Mouse (Mus musculus) neural tube, embryonic 15.5 days (tissue): ENCODE data around the gene Slc39a5. TPM values are rescaled to one million over a fixed set of nuclear protein-coding genes. Genes with fewer than 3 reads are reported as not detected.
A peak's percentile ranks its signal among the peaks of the same experiment; 100 is the strongest.

Experiments used
- ATAC-seq: fragments of 200-750 bp; cut with Nextera tagmentation; 2 replicates; pipeline ENCODE4 v1.8.0; 2017; ENCODE audit warnings: mild to moderate bottlenecking, moderate TSS enrichment, moderate library complexity; ENCODE audit not compliant: low FRiP score
- H3K27ac ChIP-seq: fragments of 300-500 bp; sonication (generic); replicated peaks from 2 replicates; pipeline ENCODE4 v1.5.1; 2015; ENCODE audit warnings: mild to moderate bottlenecking, inconsistent platforms
- H3K27me3 ChIP-seq: fragments of 300-500 bp; sonication (generic); replicated peaks from 2 replicates; pipeline ENCODE4 v1.6.1; 2015; ENCODE audit warnings: inconsistent platforms
- H3K36me3 ChIP-seq: fragments of 300-500 bp; sonication (generic); 2 replicates; pipeline ENCODE4 v1.6.1; 2015; ENCODE audit warnings: inconsistent platforms
- H3K4me1 ChIP-seq: fragments of 300-500 bp; sonication (generic); 2 replicates; pipeline ENCODE4 v1.6.1; 2015; ENCODE audit warnings: inconsistent platforms
- H3K4me2 ChIP-seq: fragments of 300-500 bp; sonication (generic); 2 replicates; pipeline ENCODE4 v1.6.1; 2015; ENCODE audit warnings: inconsistent platforms, mild to moderate bottlenecking, moderate library complexity
- H3K4me3 ChIP-seq: fragments of 300-500 bp; sonication (generic); replicated peaks from 2 replicates; pipeline ENCODE4 v1.5.1; 2015; ENCODE audit warnings: mild to moderate bottlenecking, inconsistent platforms
- H3K9ac ChIP-seq: fragments of 300-500 bp; sonication (generic); replicated peaks from 2 replicates; pipeline ENCODE4 v1.6.1; 2015; ENCODE audit warnings: mild to moderate bottlenecking, inconsistent platforms
- H3K9me3 ChIP-seq: fragments of 300-500 bp; sonication (generic); replicated peaks from 2 replicates; pipeline ENCODE4 v1.6.1; 2016; ENCODE audit warnings: inconsistent platforms
- WGBS: fragments of 180-500 bp; shearing (Covaris S2); methylation state at CpG from one replicate; pipeline ENCODE4 v1.1.7; 2015; ENCODE audit warnings: mixed read lengths; 5-methylcytosine and 5-hydroxymethylcytosine counted together
- polyA plus RNA-seq: library from polyadenylated mRNA; unstranded; fragments of >200 nt; fragmentation: Nextera tagmentation; extraction: Ambion mirVana; gene quantifications from 2 replicates; pipeline ENCODE4 v1.2.1, GENCODE M21; 2015

Gene Slc39a5
- polyA plus RNA-seq, 1 experiment from 2014 or later, result 0.68 TPM

DNA sequence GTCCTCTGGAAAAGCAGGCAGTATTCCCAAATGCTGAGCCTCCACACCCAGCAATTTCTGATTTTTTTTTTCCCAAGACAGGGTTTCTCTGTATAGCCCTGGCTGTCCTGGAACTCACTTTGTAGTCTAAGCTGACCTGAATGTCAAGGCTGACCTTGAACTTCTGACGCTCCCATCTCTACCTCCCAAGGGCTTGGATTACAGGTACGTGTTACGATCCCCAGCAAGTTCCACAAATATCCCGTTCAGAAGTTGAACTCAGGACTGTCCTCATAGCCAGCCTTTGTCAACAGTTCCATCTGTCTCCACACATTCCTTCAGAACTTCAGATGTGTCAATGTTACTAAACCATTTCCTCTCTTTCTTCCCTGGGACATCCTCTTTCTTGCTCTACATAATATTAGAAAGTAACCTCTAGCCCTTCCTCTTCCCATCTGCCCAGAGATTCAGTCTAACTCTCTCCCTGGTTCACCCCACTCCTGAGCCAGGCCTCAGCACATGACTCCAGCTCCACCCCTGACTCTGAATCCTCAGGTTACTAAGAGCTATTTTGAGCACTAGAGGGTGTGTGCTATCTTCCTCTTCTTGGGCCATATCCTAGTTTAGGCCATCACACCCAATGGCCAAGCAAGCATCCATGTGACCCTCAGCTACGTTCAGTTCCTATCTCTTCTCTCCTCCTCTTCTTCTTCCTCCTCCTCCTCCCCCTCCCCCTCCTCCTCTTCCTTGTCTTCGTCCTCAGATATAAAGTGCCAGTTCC is 27.9 kb downstream of the Slc39a5 start:
- Histone ChIP-seq H3K4me2 (no peak overlapping the region), H3K9ac (no peak overlapping the region; the same call in 1 of the 2 replicates), H3K4me1 (peaks cover 20% of the 10 kb centered on the region), H3K9me3 (no peaks in the 10 kb centered on the region), H3K27ac (no peak overlapping the region), H3K4me3 (no peak overlapping the region), H3K36me3 (no peaks in the 10 kb centered on the region), H3K27me3 (no peaks in the 10 kb centered on the region)
- 86% methylated on average over 6 of the region's 6 CpGs for WGBS
- ATAC-seq, result no peak

GRCm38 (mm10) chr10:128372142-128372541 is 28.9 kb downstream of the Slc39a5 start:
- Histone ChIP-seq H3K4me2 (no peak overlapping the region), H3K9ac (no peak overlapping the region), H3K9me3 (no peaks in the 10 kb centered on the region), H3K36me3 (no peaks in the 10 kb centered on the region), H3K4me3 (no peak overlapping the region), H3K4me1 (peaks cover 25% of the 10 kb centered on the region), H3K27ac (no peak overlapping the region), H3K27me3 (no peaks in the 10 kb centered on the region)
- WGBS, result 84% methylated on average over 5 of the region's 5 CpGs
- no peak for ATAC-seq

DNA sequence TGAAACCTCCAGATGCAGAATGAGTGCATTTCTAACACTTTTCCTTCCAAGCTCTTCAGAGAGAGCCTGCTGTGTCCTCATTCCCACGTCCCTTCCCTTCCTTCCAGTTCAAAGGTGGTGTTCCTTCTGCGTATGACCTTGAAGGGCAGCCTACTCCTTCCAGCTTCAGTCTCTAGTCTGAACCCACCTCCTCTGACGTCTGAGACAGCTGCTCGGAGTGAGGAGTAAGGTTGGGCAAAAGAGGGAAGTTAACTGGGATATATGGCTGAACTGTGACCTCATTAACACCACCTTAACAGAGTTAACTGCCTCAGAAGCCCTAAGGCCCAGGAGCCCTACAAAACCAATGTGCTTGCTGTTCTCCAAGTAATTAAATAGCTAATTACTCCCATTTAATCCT is 30.4 kb downstream of the Slc39a5 start:
- H3K9me3 ChIP-seq, result no peaks in the 10 kb centered on the region
- H3K27me3 ChIP-seq, result no peaks in the 10 kb centered on the region
- no peak overlapping the region for H3K9ac ChIP-seq
- 48% methylated on average over 4 of the region's 4 CpGs for WGBS
- H3K27ac ChIP-seq, result no peak overlapping the region
- H3K4me3 ChIP-seq, result no peak overlapping the region
- H3K36me3 ChIP-seq, result no peaks in the 10 kb centered on the region
- no peak overlapping the region for H3K4me2 ChIP-seq
- H3K4me1 ChIP-seq, result peaks cover 26% of the 10 kb centered on the region
- no peak for ATAC-seq

DNA sequence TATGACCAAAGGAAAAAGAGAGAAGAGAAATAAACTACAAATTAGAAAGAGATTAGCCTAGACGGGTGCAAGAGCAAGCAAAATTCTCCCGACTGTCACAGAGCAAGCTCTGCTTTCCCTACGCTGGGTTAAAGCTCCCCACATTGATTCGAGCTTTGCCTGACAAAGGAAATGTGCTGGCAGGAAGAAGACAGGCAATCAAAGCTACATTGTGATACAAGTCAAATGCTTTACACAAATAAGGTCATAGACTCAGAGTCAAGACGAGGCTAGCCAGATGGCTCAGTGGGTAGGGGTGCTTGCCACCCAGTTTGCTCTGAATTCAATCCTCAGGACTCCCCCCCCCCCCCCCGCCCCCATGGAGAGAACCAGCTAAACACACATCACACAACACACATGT is 31.0 kb downstream of the Slc39a5 start:
- Histone ChIP-seq H3K27me3 (no peaks in the 10 kb centered on the region), H3K27ac (peak overlapping the region; percentile 98; the same call in 1 of the 2 replicates), H3K36me3 (peaks cover 5% of the 10 kb centered on the region), H3K9me3 (no peaks in the 10 kb centered on the region), H3K4me3 (no peak overlapping the region), H3K4me2 (no peak overlapping the region), H3K4me1 (peaks cover 26% of the 10 kb centered on the region), H3K9ac (no peak overlapping the region)
- whole genome bisulfite sequencing, result 60% methylated on average over 5 of the region's 6 CpGs
- ATAC-seq, result no peak

- ATAC-seq, result no peak
- peaks cover 26% of the 10 kb centered on the region for H3K4me1 ChIP-seq
- H3K27ac ChIP-seq, result peak overlapping the region; percentile 98
- H3K36me3 ChIP-seq, result peaks cover 8% of the 10 kb centered on the region
- WGBS, result 74% methylated on average over 6 of the region's 6 CpGs
- no peaks in the 10 kb centered on the region for H3K27me3 ChIP-seq
- H3K9ac ChIP-seq, result peak overlapping the region; percentile 75
- peak overlapping the region; percentile 93 for H3K4me2 ChIP-seq
- no peaks in the 10 kb centered on the region for H3K9me3 ChIP-seq
- peak overlapping the region; percentile 75 for H3K4me3 ChIP-seq
Observed at GRCm38 (mm10) chr10:128369599-128369998, 31.4 kb downstream of the Slc39a5 start.

DNA sequence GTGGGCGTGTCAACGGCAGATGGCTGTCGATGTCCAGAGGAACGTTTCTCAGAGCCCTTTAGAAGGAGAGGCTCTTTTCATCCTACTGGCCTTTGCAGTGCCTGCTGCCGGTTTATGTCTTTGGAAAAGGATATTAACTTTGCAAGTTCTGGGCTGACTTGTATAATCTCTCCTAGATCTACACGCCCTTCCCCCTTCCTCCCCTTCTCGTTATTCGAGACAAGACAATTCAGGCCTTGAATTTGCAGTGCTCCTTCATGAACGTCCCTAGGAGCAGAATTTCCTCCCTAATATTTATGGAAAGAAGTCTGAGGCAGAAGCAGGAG is 31.8 kb downstream of the Slc39a5 start:
- H3K4me1 ChIP-seq, result peaks cover 26% of the 10 kb centered on the region
- H3K27me3 ChIP-seq, result no peaks in the 10 kb centered on the region
- H3K9ac ChIP-seq, result peak overlapping the region; percentile 75
- ATAC-seq, result no peak
- peak overlapping the region; percentile 93 for H3K4me2 ChIP-seq
- 6% methylated on average over 9 of the region's 9 CpGs for WGBS
- H3K27ac ChIP-seq, result peak overlapping the region; percentile 98
- peaks cover 12% of the 10 kb centered on the region for H3K36me3 ChIP-seq
- no peaks in the 10 kb centered on the region for H3K9me3 ChIP-seq
- H3K4me3 ChIP-seq, result peak overlapping the region; percentile 75

- Histone ChIP-seq H3K4me1 (peaks cover 26% of the 10 kb centered on the region), H3K4me2 (peak within 1 kb of the TSS; percentile 93), H3K9ac (peak within 1 kb of the TSS; percentile 75), H3K9me3 (no peaks in the 10 kb centered on the region), H3K27me3 (no peaks in the 10 kb centered on the region), H3K27ac (peak within 1 kb of the TSS; percentile 98), H3K36me3 (peaks cover 16% of the 10 kb centered on the region), H3K4me3 (peak within 1 kb of the TSS; percentile 75)
- under 1% methylated on average over 85 of the region's 87 CpGs for WGBS
- peak; percentile 93 for ATAC-seq
Observed at GRCm38 (mm10) chr10:128368402-128369217, 32.4 kb downstream of the Slc39a5 start, which contains the start of gene Coq10a. Coq10a (minus strand) TSS chr10:128368997.

DNA sequence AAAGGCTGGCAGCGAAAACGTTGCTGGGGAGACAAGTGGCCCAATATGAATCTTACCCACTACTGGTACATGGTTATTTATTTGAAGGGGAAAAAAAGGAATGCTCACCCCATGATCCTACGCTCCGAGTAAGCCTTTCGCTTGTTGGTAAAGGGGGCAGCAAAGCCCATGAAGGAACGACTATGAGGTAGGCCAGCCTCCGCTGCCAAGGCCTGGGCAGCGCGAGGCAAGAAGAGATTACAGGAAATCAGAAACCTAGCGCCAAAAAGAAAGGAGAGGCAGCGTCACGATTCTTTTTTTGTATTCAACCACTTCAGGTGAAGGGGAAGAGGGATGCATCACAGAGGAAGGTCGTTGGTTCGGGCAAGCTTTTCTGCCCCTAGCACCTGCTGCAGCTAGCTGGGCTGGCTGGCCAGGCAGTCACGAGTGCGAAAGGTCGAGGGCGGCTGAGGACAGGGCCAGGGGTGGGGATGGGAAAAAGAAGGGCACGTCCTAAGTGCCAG is 33.1 kb downstream of the Slc39a5 start:
- H3K27me3 ChIP-seq, result no peaks in the 10 kb centered on the region
- peak overlapping the region; percentile 93 for H3K4me2 ChIP-seq
- peaks cover 26% of the 10 kb centered on the region for H3K4me1 ChIP-seq
- peak overlapping the region; percentile 98 for H3K27ac ChIP-seq
- peak overlapping the region; percentile 75 for H3K4me3 ChIP-seq
- H3K9me3 ChIP-seq, result no peaks in the 10 kb centered on the region
- WGBS, result 12% methylated on average over 19 of the region's 19 CpGs
- ATAC-seq, result no peak
- H3K36me3 ChIP-seq, result peaks cover 23% of the 10 kb centered on the region
- H3K9ac ChIP-seq, result peak overlapping the region; percentile 75

DNA sequence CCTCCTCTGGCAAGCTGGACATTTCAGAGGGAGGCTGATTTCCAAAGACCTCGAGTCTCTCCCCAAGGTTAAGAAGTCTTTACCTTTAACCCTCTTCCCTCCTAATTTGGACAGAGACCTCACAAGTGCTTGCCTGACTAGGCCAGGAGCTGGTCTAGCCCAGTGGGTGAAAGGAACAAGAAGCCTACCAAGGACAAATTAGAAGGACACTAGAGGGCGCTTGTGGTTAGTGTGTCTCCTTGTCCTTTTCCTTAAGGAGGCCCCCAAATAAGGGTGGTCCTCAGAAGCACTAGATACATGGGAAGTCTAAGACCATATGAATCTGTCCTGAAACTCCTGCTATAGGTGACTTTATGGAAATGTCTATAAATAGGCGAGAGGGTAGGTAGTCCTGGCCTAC is 38.5 kb downstream of the Slc39a5 start:
- Histone ChIP-seq H3K4me1 (peaks cover 15% of the 10 kb centered on the region), H3K9ac (no peak overlapping the region), H3K9me3 (no peaks in the 10 kb centered on the region), H3K27me3 (no peaks in the 10 kb centered on the region), H3K27ac (no peak overlapping the region), H3K4me3 (no peak overlapping the region), H3K4me2 (no peak overlapping the region), H3K36me3 (peaks cover 75% of the 10 kb centered on the region)
- no peak for ATAC-seq
- 51% methylated on average over 3 of the region's 3 CpGs for WGBS

GRCm38 (mm10) chr10:128361836-128362235 is 39.2 kb downstream of the Slc39a5 start:
- Histone ChIP-seq H3K4me3 (no peak overlapping the region), H3K36me3 (peaks cover 78% of the 10 kb centered on the region), H3K4me2 (no peak overlapping the region), H3K27ac (no peak overlapping the region), H3K4me1 (peaks cover 8% of the 10 kb centered on the region), H3K9ac (no peak overlapping the region), H3K9me3 (no peaks in the 10 kb centered on the region), H3K27me3 (no peaks in the 10 kb centered on the region)
- ATAC-seq, result no peak
- 90% methylated on average over 6 of the region's 6 CpGs for WGBS

GRCm38 (mm10) chr10:128359226-128359625 is 41.8 kb downstream of the Slc39a5 start:
- no peaks in the 10 kb centered on the region; the same call in 1 of the 2 replicates for H3K4me1 ChIP-seq
- H3K9ac ChIP-seq, result no peak overlapping the region
- ATAC-seq, result no peak
- 97% methylated on average over 6 of the region's 6 CpGs for WGBS
- H3K4me3 ChIP-seq, result no peak overlapping the region
- H3K36me3 ChIP-seq, result peaks cover 82% of the 10 kb centered on the region
- no peaks in the 10 kb centered on the region for H3K27me3 ChIP-seq
- no peaks in the 10 kb centered on the region for H3K9me3 ChIP-seq
- H3K27ac ChIP-seq, result no peak overlapping the region
- no peak overlapping the region for H3K4me2 ChIP-seq
